Mouse (Mus musculus): ENCODE measurements at regions not wholly inside any gene's neighbourhood (a gene's known extent, or its start where the extent isn't known, plus 50 kb on each side); places are given as distances from the start of the nearest gene placed in this dataset.

GRCm38 (mm10) chr16:25528313-25528712, 155.2 kb upstream of the Trp63 start:
- TF ChIP-seq CTCF (IDR thresholded peaks at IDR 0.05; ENCODE audit: insufficient read depth, low read length), result no peak
- TF ChIP-seq POLR2A (IDR thresholded peaks at IDR 0.05; ENCODE audit: borderline replicate concordance, extremely low read depth, low read depth, low read length), result no peak

Data from lung, adult 2 months (tissue).